Mouse (Mus musculus): ENCODE data around the gene Haus4.

The Haus4 gene

GRCm38 (mm10) chr14:54572790-54573736 lies 18.6 kb upstream of the Haus4 start:
- DNase-seq (ENCODE audit: low spot score) = peak; percentile 68

GRCm38 (mm10) chr14:54572122-54572521 lies 17.7 kb upstream of the Haus4 start:
- DNase-seq (ENCODE audit: low spot score) = no peak

GRCm38 (mm10) chr14:54569451-54570392 lies 15.3 kb upstream of the Haus4 start:
- peak; percentile 26 for DNase-seq (ENCODE audit: low spot score)

GRCm38 (mm10) chr14:54568694-54569414 lies 14.4 kb upstream of the Haus4 start:
- DNase-seq (ENCODE audit: low spot score) = peak; percentile 78

DNA sequence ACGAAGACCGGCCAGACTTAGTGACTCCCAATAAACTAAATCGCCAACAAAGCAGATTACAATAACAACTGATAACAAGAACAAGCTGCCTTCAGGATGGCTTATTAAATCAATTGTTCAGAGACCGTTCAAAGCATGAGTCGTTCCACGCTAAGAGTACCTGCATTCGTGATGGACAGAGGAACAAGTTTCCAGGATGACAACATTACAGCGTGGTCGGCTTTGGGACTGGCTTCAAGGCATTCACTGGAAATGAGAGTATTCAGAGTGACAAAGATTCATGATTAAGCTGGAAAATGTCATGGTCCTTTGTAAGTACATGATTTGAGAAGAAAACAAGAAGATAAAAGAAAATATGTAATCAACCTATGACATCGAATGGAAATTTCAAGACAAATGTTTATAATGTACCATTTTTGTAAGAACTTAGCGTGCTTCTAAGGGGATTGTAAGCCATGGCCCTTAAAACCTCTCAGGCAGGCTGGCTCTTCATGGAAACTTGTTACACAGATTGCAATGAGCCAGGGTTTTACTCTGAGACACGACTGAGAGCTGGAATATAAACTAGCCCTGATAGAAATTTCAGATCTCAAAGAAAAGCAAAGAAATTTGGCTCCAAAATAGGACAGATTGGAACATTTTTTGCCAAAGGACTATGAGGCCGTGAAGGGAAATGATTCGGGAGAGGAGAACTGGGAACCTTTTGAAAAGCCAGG lies 6.3 kb upstream of the Haus4 start:
- DNase-seq (ENCODE audit: low spot score) = no peak

DNA sequence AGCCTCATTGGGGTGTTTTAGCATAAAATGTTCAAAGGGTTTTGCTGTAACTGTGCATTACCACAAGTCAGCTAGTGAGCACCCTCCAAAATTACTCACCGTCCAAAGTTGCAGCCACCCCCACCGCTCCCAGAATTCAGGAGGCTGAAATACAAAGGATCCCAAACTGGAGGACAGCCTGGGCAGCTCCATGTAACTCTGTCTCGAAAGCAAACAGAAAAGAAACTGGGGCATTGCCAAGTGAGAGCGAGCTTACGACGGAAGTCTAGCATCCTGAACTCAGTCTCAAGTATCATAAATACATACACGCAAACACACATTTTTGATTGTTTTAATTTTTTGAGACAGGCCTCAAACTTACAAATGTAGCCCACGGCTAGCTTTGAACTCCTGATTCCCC lies 2.9 kb upstream of the Haus4 start:
- DNase-seq (ENCODE audit: low spot score) = no peak

DNA sequence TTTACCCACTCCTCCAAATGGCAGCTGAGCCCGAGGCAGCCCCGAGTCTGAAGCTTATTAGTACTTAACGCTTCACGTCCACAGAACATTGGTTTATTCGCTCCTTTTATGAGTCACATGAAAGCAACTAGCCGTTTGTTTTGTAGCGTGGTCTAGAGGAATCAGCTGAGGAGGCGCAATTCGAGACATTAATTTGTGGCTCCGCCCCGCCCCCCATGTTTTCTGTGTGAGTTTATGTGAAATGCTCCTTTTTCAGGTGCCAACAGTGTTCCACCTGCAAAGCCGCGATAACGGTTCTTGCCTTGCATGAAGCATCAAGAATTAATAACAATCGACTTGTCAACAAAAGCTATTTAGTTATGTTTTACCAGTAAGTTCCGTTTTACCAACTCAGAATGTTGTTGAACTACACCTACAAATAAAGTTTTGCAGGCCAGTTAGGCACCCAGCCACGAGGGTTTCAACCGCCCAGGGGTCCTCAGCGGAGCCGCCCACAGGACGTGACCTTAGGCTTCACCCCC lies 902 bp downstream of the Haus4 start:
- no peak for DNase-seq (ENCODE audit: low spot score)

DNA sequence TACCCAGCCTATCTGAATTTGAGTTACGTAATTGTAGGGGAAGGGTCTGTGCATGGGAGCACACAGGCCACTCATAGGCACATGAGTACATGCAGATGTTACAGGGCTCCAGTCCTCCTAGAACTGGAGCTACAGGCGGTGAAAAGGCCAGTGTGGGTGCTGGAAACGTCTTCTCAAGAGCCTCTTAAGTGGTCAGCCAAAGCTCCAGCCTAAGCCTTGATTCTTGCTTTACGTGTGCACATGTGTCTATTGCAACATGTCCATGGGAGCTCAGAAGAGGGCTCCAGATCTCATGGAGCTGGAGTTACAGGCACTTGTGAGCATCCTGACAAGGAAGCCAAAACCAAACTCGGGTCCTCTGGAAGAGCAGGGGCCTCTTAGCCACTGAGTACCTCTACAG lies 9.7 kb downstream of the Haus4 start:
- no peak for DNase-seq (ENCODE audit: low spot score)

DNA sequence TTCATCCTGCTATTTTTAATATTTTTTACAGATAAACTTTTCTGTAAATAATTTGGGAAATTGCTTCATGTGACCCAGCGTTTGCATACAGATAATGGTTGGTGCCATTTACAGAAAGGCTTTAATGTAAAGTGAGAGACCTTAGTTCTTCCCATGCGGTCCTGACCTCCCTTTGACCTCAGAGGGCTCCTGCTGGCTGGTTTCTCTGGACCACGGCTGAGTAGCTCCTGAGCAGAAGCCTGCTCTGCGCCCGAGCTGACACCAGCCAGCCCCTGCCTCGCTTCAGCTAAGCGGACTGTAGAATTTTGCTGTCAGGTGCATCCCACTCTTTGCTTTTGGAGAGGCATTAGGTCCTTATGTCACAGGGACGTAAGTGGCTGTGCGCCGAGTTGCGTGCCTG lies 13.6 kb downstream of the Haus4 start:
- DNase-seq (ENCODE audit: low spot score) = no peak

- no peak for DNase-seq (ENCODE audit: low spot score)
These were observed 15.8 kb downstream of the Haus4 start for GRCm38 (mm10) chr14:54538580-54538979.

GRCm38 (mm10) chr14:54528446-54529111 lies 25.8 kb downstream of the Haus4 start:
- peak; percentile 84 for DNase-seq (ENCODE audit: low spot score)

- DNase-seq (ENCODE audit: low spot score) = no peak
These were observed 26.4 kb downstream of the Haus4 start for GRCm38 (mm10) chr14:54528007-54528393.

DNA sequence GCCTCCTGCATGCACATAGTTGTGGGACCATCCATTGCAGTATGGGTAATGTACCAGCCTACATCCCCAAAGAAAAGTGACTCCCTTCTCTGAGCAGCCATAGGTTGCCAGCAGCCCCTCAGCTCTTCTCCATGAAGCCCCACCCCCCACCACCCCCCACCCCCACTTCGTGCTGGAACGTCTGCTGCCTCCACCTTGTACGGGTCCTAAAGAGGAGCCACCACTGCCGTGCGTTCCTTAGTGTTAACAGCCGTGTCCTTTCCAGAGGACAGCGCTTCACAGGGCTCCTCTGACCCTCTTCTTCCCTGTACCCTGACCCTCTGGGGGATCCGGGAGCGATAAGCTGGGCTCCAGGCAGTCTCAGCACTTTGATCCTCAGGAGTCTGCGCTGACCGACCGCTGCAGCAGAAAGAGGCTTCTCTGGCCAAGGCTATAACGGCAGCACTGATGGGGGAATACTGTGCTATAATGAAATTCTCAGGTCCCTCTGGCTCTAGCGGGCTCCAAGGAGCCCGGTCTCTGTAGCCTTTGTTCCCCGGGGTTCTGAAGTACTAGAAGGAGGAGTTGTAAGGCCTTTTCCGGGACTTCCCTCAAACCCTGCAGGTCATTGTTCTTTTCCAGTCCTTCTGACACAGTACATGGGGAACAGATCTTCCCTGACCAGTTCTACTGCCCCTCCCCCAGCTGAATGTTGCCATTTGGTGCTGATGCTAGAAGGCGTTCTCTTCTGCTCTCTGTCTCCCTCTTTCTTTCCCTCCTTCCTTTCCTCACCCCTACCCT lies 27.0 kb downstream of the Haus4 start:
- no peak for DNase-seq (ENCODE audit: low spot score)

GRCm38 (mm10) chr14:54523600-54523999 lies 30.8 kb downstream of the Haus4 start:
- DNase-seq (ENCODE audit: low spot score) = no peak

DNA sequence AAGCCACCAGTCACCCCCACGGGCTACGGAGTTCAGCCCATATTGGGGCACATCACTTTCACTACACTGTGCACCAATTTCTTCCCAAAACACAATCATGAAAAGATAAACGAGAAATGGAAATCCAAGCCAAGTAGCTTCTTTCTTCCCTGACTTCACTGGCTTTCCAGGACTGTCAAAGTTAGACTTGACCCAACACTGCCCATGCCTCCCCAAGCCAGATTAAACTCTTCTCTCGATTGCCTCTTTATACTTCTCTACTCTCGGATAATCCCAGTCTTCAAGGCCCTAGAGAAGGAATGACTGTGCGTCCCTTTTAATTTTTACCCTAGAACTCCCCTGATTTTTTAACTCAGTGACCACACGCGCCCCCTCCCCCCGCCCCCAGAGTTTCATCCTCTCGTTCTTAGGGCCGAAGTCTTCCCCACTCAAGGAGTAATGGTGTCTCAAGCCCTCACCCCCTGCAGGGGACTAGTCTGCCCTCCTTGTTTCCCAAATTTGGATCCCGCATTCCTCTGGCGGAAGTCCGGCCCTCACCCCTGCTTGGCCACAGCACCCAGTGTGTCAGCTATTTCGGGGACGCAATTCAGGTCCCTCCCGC lies 37.6 kb downstream of the Haus4 start:
- no peak for DNase-seq (ENCODE audit: low spot score)

DNA sequence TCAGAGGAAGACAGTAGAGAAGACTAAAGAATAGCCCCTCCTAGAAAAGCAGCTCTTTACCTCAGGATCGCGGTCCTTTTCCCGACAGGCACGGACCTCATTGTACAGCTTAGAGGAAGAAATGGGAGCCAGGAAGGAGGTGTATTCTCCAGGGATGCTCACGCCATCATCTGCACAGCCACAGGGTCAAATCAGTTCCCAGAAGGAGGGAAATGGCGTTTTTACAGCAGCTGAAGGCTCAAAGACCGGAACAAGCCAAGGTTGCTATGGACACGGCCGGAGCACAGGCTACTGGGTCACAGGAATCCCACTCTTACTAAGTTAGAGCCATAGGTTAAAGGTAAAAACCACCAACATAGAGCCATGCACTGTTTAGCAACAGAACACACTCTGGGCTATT lies 44.6 kb downstream of the Haus4 start:
- no peak for DNase-seq (ENCODE audit: low spot score)

DNA sequence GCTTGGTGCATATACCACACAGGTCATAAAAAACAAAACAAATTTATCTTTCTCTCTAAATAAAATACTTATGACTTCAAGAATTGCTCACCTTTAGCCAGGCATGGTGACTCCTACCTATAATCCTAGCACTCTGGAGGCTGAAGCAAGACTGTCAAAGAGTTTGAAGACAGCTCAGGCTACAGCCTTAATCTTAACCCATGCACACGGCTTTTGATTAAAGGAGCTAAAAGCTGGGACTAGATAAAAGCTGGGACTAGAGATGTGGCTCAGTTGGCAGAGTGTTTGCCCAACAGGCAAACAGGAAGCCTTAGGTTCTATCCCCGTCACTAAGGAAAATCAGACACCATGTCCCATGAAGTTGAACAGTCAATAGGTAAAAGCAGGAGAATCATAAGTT lies 51.3 kb downstream of the Haus4 start:
- no peak for DNase-seq (ENCODE audit: low spot score)

DNA sequence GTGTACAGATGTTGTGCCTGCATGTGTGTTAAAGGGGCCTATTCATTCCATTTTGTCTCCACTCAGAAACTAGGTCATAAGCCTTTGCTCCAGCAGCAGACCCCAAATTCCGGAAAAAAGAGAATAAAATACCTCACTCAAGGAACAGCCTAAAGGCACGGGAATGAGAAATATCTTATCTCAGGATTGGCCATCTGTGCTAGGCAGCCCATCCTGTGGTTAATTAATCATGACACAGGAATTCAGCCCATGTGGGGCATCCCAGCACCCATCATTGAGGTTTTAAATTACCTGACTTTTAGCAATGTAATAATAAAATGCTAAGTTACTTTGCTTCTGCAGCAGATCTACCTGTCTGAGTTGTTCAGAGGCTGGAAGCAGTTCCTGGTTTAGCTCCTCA lies 53.1 kb downstream of the Haus4 start:
- no peak for DNase-seq (ENCODE audit: low spot score)

GRCm38 (mm10) chr14:54499330-54499729 lies 55.1 kb downstream of the Haus4 start:
- DNase-seq (ENCODE audit: low spot score) = no peak

Measured in lung, postnatal 25 days (tissue).